Mouse (Mus musculus) T-cell, adult 2 months (primary cell): ENCODE data around the gene Ntng2.

ENCODE experiments used
- DNase-seq: peaks from one replicate; pipeline ENCODE4 v3.0.0; 2022; ENCODE audit warnings: low spot score

Gene Ntng2

DNA sequence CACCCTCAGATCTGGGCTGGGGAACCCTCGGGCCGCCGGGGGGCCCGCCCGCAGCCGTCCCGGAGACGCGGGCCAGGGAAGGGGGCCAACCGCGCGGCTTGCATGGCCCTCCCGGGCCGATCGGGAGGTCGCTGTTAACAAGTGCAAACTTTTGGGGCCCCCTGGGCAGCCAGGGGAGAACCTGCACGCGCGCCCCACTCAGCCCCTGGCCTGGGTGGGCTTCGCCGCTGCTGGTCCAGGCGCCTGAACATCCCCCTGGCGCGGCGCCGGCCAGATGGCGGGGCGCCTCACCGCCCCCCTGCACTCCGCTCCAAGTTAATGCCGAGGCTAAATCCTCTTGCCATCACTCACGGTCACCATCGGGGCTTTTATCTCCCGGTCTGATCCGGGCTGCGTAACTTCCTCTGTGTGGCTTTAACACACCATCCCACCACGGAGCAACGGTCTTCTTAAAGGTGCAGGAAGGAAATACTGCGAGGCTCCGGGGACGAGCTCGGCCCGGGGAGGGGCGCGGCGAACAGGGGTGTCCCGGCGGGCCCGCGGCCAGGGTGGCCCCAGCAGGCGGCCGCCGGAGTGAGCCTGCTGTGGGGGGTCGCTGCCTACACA, at the start of gene Ntng2:
Ntng2 (minus strand) TSS at position 407 of the 606 bp plus-strand sequence.
- DNase-seq = peak; percentile 21

DNA sequence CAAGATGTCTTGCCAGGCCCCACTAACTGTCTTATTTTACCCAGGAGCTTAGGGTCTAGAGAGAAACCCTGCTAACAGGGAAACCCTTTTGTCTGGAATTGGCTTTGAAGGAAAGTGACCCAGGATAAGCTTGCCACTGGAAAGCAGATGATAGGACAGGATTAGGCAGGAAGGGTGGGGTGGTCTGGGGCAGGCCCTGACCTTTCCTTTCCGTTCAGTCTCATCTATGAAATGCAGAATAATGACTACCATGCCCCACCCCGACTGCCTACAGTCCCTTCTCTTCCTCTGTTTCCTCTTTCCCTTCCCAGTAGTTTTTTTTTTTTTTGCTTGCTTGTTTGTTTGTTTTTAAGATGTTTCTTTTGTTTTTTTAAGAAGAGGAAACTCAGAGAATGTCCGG, 42.8 kb upstream of the Ntng2 start:
- no peak for DNase-seq

DNA sequence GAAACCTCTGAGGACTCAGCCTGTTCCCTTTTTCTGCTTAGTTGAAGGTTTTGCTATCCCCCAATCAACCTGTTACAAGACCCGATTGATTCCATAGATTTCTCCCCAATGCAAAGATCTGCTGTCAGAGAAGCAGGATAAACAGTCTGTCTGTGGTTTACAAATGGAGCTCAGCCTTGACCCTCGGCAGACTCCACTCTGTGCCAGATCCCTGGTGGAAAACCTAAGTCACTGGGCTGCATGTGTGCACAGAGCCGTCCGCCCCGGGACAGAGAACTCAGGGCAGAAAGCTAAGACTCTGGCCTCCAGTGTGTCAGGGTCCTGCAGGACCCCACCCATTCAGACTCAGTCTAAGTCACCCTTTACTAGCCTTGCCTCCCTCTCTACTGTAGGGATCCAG, 34.8 kb upstream of the Ntng2 start:
- no peak for DNase-seq

DNA sequence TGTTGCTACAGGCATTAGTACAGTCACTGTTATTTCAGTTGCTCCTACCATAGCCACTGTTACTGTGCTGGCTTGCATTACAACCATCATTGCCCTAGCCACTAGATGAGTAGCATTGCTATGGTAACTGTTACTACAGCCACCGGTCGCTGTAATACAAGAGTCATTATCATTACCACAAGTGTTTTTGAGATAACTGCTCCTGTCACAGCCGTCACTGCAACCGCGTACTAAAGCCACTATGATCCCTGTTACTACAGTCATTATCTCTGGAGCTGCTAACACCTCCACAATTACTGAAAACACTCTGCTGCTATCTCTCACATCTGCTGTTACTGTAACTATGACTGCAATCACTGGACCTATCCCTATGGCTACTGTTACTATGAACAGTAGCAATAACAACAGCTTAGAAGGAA, 24.9 kb upstream of the Ntng2 start:
- no peak for DNase-seq

DNA sequence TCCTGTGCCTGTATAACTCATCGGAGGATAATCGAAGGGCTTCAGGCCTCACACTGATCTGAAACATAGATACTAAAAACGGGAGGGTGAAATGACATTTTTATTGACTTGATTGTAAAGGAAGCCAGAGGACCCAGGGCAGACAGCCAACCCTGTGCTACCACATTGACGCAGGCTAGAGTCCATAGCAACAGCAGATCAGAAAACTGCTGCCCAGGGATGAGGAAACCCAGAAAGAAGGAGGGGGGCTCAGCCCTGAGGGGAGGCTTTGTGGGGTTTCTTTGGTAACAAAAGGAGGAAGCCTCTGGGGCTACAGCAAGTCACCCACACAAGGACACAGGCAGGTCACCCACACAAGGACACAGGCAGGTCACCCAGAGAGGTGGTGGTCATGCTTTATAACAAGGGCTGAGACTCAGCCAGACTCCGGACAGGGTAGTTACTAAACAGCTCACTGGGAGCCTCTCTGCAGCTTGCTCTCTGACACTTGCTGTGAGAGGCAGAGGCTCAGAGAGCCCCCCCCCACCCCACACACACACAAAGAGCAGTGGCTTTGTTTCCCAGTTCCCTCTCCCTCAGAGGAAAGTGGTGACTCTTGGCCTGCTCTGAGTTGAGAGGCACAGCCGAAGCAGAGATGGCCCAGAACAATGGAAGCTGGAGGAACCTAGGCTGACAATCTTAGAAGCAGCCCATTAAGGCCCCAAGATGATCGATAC, 19.2 kb upstream of the Ntng2 start:
- no peak for DNase-seq

DNA sequence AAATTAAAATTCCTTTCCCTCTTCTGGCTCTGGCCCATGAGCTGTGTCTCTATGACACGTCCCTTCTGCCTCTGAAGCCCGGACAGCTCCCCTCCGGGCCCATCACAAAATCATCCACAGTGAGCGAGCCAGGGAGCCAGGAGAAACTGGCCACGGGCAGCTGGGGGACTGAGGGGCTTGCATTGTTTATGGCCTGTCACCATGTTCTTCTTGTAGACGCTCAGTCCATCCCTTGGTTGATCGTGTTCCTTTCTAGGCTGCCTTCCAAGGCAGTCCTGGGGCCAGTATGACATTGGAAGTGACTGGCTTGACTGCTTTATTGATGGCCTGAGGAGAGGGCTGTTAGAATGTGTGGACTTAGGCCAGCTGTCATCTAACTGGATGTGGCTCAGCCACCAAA, 18.3 kb upstream of the Ntng2 start:
- no peak for DNase-seq

DNA sequence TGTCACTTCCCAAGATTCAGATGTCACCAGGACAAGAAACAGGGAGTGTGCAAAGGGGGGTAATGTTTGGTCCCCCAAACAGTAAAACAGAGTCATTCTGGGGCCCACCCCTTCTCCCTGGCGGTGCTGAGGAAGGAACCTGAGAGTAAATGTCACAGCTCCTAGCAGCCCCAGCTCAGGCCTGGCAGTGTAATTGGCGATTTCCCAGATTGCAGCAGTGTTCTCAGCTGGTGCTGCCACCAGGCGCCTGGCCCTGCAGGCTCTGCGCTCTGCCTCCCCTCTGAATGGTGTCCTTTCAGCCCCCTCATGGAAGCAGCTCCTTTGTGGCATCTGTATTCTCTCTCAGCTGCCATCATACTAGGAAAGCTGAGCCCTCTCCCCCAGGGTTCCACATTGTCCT, 14.0 kb upstream of the Ntng2 start:
- DNase-seq = no peak

DNA sequence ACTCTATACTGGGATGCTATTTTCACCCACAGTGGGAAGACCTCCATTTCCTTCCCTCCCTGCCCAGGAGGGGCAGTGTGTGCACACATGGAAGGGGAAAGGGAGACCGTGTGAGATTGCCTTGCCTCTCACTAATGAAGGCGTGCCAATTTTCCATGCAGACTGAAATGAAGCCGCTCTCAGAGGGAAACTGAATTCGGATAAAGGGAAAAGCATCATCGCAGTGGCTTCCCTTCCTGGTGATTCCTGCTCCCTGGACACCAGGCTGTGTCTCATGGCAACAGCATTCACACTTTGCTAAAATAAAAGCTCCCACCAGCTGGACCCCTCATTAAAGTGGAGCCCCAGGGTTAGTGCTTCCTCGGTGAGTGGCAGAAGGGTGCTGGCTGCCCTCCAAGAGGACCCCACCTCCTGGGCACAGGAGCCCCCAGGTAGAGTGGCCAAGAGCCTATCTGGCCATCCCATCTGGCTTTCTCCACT, 9.7 kb upstream of the Ntng2 start:
- no peak for DNase-seq

DNA sequence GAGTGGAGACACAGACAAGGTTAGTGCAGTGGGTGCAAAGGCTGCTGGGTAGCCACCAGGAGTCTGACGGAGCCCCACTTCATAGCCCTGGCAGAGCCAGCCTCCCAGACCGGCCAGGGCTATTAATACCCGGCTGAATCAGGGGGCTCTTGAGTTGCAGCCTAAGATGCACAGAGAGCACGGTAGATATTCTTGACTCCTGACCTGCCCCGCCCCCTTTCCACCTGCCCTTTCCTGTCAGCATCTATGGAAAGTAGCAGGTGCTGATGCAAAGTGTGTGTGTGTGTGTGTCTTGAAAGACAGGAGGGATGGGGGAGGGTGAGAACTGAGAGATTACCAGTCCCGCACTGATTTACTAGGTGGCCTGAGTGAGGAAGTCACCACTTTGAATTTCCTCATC, 8.3 kb upstream of the Ntng2 start:
- DNase-seq = no peak

DNA sequence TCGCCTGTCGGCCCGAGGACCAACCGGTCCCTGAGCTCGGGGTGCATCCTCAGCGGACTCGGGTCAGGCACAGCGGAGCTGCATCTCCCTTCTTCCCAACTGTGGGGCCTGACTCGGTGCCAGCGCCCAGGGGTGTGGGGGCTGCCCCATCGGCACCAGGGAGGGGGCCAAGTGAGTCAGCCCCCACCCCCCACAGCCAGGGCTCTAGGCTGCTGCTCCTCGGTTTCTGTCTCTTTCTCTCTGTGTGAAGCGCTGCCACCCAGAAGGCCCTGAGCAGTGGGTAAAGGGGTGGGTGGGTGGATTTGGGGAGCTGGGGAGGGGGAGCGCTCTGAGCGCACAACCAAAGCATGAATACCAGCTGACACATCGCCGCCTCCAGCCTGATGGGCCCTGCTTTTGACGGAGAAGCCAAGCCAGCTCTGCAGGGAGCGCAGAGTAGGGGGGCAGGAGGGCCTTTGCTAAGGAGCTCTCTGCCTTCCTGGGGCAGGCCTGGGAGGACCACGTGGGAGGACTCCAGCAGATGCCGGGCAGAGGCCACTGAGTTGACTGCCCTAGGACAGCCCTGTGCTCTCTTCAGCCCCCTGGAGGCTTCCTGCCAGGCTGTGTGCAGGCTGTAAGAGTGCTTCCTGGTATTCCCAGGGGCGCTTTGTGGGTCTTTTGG, 530 bp upstream of the Ntng2 start:
- DNase-seq = no peak

DNA sequence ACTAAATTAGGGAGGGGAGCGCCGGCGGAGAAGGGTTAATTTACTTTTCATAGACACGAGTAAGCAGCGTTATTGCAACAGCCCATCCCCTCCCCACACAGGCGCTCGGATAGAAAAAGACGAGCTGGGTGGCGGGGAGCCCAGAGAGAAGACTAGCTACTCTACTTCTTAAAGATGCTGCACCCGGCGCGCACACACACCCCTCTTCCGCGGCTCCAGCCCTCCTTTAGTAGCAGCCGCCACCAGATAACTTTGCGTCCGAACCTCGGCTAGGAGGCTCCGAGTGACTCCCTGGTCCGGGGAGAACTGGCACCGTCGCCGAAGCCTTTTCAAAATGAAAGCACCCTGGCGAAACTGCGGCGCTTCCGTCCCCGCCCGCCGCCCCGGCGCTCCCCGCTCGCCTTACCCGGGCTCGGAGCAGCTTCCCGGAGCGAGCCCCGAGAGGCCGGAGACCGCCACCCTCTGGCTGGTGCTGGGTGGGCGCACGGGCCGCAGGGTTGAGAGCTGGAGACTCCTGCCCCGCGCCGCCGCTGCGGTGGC, 676 bp downstream of the Ntng2 start:
- DNase-seq = peak; percentile 15

DNA sequence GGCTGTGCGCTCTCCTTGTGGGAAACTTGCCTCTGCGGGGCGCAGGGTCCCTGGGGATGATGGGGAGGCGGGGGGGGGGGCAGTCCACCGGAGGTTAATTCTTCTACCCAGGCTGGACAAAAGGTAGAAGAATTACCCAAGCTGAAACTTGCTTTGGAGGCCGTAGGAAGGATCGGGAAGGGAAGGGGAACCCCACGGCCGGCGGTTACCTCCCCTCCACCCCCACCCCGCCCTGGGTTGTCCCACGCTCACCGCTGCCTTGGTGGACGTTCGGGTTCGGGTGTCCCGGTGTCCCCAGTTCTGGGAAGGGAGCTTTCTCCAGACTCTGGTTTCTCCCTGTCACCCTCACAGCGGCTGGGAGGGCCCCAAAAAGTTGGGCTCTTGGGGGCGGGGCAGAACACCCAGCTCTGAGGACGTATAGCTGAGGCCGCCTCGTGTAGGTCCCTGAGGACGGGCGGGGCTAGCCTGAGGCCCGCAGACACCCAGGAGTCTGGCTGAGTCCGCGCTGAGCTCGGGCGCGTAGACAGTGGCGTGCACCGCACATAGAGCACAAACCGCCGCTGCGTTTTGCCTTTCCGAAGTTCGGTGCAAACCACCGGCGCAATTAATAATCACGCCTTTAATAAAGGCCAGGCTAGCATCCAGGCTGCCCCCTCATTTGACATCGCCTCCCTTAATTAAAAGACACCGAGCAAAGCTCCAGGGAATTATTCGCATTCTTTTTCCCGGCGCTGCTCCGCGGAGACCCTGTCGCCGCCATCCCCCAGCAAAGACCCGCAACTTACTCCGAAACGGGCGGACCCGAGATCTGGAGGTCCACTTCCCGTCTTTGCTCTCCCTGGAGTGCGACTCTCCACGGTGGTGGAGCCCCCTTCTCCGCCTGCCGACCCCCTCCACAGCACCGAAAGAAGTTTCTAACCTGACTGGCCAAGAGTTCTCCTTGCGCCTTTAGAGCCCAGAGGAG, 1.4 kb downstream of the Ntng2 start:
- DNase-seq = no peak

DNA sequence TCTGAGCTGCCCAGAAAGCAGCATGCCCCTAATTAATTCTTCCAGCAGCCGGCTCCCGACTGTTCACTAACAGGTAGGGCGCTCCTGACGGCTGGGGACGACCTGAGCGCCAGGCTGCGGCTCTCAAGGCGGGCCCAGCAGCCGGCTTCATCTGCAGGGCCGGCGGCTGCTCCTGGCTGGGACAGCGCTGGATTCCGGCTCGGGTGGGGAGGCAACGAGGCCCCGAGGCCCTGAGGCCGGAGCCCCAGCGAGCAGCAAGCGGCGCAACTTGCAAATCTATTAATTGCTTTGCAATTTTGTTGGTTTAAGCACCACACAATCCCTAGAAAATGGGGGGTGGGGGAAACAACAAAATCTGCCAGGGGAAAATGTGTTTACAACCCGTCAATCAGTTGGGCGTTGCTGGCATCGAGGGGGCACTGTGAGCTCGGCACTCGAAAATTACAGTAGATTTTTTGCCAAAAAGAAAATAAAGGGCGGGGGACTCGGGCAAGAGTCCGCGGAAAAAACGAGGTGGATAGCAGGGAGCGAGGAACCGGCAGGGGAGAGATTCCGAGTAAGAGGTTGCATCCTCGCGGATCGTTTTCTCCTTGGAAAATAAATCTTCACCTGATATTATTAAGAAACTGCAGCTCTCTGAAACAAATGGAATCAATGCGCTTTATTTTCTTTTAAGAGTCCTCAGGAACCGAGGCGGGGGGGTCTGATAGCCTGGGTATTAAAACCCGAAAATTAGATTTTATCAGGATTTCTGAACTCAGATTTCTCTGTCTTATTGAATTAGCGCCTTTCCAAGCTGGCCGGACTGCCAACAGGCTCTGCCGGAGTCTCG, 2.3 kb downstream of the Ntng2 start:
- no peak for DNase-seq

DNA sequence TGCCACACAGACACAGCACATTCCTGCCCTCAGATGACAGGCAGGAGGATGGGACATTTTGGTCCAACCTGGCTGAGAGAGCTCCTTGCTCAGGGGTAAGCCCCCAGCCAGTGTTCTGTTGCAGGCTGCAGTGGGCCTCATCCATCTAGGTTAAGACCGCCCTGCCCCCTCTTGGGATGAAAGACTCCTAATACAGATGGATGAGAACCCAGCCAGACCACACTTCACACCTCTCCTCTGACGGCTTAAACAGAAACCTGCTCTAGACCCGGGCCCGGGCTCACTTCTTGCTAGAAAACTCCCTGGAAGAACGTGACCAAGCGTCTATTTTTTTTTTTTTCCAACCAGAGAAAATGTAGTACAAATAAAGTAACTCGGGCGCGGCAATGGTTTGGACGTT, 3.0 kb downstream of the Ntng2 start:
- no peak for DNase-seq

DNA sequence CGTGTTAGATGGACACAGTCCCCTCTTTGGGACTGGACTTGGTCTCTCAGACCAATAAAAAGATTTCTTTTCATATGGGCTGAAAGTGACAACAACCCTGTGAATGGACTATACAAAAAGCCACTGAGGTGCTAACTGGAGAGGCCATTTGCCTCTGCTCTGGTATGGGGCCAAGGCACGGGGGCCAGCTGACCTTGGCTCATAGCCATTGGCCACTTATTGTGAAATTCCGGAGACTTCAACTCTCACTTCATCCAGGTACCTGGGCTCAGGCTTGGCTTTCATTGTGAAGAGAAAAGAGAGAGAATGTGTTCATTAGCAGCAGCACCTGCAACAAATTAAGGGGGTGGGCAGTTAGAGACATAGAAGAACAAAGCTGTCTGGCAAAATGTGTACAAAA, 4.3 kb downstream of the Ntng2 start:
- no peak for DNase-seq

DNA sequence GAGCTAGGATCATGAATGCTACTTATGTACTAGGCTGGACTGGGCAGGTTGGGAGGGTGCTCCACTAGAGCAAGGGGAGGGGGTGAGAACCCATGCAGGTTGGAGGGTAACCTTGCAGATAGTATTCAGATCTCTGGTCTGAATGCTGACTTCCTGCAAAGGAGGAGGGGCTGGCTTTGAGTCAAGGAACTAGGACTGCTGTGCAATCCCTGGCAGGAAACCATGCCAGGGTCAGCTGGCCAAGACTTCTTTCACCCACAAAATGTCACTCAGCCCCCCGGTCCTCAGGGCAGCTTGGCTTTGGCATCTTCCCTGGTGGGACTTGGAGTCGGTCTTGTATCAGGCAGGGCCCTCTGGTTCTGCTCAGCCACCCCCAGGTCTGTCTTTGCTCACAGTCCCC, 5.4 kb downstream of the Ntng2 start:
- DNase-seq = no peak

DNA sequence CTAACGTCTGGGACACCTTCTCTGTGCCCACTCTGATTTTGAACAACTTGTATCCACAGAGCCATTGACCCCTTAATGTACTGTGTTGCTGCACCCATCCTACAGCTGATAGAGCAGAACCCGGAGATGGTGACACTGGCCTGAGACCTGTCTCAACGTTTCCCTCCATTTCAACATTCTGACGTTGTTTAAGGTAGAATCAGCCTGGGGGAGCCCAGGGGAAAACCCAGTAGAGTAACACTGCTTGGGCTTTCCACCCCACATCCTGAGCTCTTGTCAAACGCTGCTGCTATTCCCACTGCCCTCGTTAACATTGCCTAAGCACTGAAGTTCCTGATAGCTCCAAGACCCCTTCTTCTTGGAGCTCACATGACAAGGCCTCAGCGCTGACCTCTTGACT, 5.9 kb downstream of the Ntng2 start:
- DNase-seq = no peak

DNA sequence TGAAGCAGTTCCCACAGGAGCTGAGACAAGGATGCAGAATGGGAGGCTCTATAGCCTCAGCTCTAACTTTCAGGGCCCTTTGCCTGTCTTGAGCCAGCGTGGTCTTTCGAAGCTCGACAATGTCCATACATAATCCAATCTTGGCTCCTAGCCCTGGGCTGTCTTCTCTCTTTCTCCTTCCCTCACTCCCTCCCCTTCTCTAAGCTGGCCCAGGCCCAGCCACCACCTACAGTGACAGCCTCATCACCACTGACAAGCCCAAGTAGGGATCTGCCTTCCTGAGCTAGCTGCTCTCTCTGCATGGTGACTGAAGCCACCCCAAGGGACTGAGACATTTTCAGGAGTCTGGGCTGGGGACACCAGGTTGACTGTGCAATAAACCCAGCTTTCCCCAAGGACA, 6.5 kb downstream of the Ntng2 start:
- no peak for DNase-seq

DNA sequence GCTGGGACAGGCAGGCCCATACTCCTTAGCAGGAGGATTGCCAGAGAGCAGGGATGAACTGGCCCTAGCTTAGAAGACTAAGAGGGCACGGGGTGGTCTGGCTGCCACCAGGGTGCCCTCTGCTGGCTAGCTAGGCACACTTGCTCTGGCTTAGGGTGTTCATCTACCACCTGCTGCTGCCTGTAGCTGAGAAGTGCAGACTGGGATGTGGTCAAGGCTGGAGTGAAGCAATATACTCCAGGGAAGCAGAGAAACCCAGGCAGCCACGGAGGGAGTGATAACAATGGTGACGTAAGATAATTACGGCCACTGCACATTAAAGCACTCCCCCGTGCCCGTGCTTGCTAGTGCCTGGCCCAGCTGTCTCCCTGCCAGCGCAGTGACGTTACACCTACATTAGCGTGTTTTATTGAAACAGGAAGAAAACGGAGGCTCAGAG, 7.4 kb downstream of the Ntng2 start:
- no peak for DNase-seq

DNA sequence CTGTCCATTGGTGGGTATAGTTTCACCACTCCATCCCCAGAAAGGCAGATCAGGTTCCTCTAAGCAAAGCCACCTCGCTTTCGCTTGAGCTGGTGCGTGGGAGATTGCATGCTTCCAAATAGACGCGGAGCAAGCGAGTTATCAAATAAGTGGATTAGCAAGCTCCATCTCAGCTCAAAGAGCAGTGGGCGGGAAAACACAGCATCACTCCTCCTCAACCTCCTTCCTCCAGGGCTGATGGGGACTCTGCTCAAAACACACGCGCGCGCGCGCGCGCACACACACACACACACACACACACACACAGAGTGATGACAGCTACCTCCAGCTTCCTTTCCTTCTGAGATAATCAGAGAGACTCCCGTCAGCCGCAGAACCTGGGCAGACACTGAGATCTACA, 13.5 kb downstream of the Ntng2 start:
- no peak for DNase-seq

DNA sequence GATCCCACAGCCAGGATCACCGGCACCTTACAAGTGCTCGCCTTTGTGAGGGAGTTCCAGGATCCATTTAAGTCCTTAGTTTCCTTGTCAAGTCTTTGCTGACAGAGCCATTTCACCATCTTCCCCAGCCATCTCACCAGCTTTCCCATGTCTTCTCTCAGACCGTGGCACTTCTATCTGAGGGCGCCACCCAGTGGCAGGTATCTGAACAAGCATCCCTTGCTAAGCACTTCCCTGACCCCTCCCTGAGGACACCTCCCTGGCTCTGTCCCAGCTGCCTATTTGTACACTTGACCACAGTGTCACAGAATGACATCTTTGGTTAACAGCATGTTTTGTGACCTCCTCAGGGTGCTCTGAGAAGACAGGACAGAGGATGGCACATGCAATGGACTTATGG, 15.2 kb downstream of the Ntng2 start:
- peak; percentile 27 for DNase-seq
